Mouse (Mus musculus) MEL (cell line): Measurements from ENCODE around the gene Frmd4a. TPM values are rescaled to one million over a fixed set of nuclear protein-coding genes. Genes with fewer than 3 reads are reported as not detected.

ENCODE experiments used
- DNase-seq: peaks from one replicate; pipeline ENCODE4 v3.0.0; 2011; ENCODE audit warnings: low read depth, low spot score
- H3K27ac ChIP-seq: 2 replicates; pipeline ENCODE4 v1.5.1; 2012; ENCODE audit warnings: low read depth, mild to moderate bottlenecking, control low read depth, low read length, moderate library complexity; ENCODE audit not compliant: control insufficient read depth
- H3K27me3 ChIP-seq, 2 experiments: fragments of 150-350 bp in 1 of 2; sonication (generic) in 1 of 2; 2 replicates each; pipeline ENCODE4 v1.6.1; 2012; ENCODE audit warnings: low read length in 2 of 2, mild to moderate bottlenecking in 2 of 2, improper control_type of control experiment in 1 of 2, moderate library complexity in 1 of 2; ENCODE audit not compliant: insufficient read depth in 2 of 2, control insufficient read depth in 1 of 2
- H3K36me3 ChIP-seq, 2 experiments: 2 replicates each; pipeline ENCODE4 v1.6.1; 2012 to 2014; ENCODE audit warnings: low read length in 2 of 2, improper control_type of control experiment in 1 of 2, inconsistent platforms in 1 of 2, mild to moderate bottlenecking in 1 of 2; ENCODE audit not compliant: insufficient read depth in 2 of 2, control insufficient read depth in 1 of 2
- H3K4me1 ChIP-seq, 2 experiments: fragments of 150-350 bp in 1 of 2; sonication (generic) in 1 of 2; 2 replicates each; pipeline ENCODE4 v1.6.1; 2012; ENCODE audit warnings: low read length in 2 of 2, improper control_type of control experiment in 1 of 2, mild to moderate bottlenecking in 1 of 2; ENCODE audit not compliant: insufficient read depth in 2 of 2, control insufficient read depth in 1 of 2
- H3K4me3 ChIP-seq, 2 experiments: fragments of 150-350 bp in 1 of 2; sonication (generic) in 1 of 2; 2 replicates each; pipeline ENCODE4 v1.5.1; 2012; ENCODE audit warnings: low read depth in 2 of 2, low read length in 2 of 2, mild to moderate bottlenecking in 2 of 2, moderate library complexity in 2 of 2, control low read depth in 1 of 2, improper control_type of control experiment in 1 of 2; ENCODE audit not compliant: control insufficient read depth in 1 of 2, insufficient read depth in 1 of 2
- H3K79me2 ChIP-seq: 2 replicates; pipeline ENCODE4 v1.6.1; 2012; ENCODE audit warnings: mild to moderate bottlenecking, low read length, moderate library complexity; ENCODE audit not compliant: control insufficient read depth, poor library complexity, insufficient read depth
- H3K9ac ChIP-seq: 2 replicates; pipeline ENCODE4 v1.6.1; 2012; ENCODE audit warnings: low read depth, mild to moderate bottlenecking, control low read depth, low read length, moderate library complexity; ENCODE audit not compliant: control insufficient read depth, poor library complexity, severe bottlenecking
- H3K9me3 ChIP-seq: fragments of 150-350 bp; sonication (generic); replicated peaks from 2 replicates; pipeline ENCODE4 v1.6.1; 2012; ENCODE audit warnings: mild to moderate bottlenecking, low read length, improper control_type of control experiment, moderate library complexity; ENCODE audit not compliant: insufficient read depth
- BHLHE40 ChIP-seq: IDR thresholded peaks from 2 replicates; pipeline ENCODE4 v1.6.1; 2012; ENCODE audit warnings: low read depth, mild to moderate bottlenecking, inconsistent platforms, low read length, improper control_type of control experiment, borderline replicate concordance
- CHD2 ChIP-seq: IDR thresholded peaks from 2 replicates; pipeline ENCODE4 v1.6.1; 2011; ENCODE audit warnings: low read length, improper control_type of control experiment
- JUND ChIP-seq: IDR thresholded peaks from 2 replicates; pipeline ENCODE4 v1.6.1; 2011; ENCODE audit warnings: low read depth, mild to moderate bottlenecking, improper control_type of control experiment, low read length
- KAT2A ChIP-seq: conservative IDR thresholded peaks from 2 replicates; pipeline ENCODE4 v1.6.1; 2012; ENCODE audit warnings: low read depth, low read length, improper control_type of control experiment, inconsistent platforms
- MAX ChIP-seq: IDR thresholded peaks from 2 replicates; pipeline ENCODE4 v1.6.1; 2011; ENCODE audit warnings: low read length, improper control_type of control experiment
- MAZ ChIP-seq: IDR thresholded peaks from 2 replicates; pipeline ENCODE4 v1.6.1; 2012; ENCODE audit warnings: low read depth, mild to moderate bottlenecking, inconsistent platforms, low read length, improper control_type of control experiment
- MYC ChIP-seq: IDR thresholded peaks from 2 replicates; pipeline ENCODE4 v1.6.1; 2011; ENCODE audit warnings: low read depth, mild to moderate bottlenecking, low read length, improper control_type of control experiment, moderate library complexity
- NELFE ChIP-seq: IDR thresholded peaks from 2 replicates; pipeline ENCODE4 v1.6.1; 2011; ENCODE audit warnings: low read depth, low read length, improper control_type of control experiment
- NRF1 ChIP-seq: IDR thresholded peaks from 2 replicates; pipeline ENCODE4 v1.6.1; 2014; ENCODE audit warnings: low read depth, mild to moderate bottlenecking, inconsistent platforms, low read length, improper control_type of control experiment, moderate library complexity; ENCODE audit not compliant: poor library complexity, insufficient read depth, severe bottlenecking
- RAD21 ChIP-seq: IDR thresholded peaks from 2 replicates; pipeline ENCODE4 v1.6.1; 2011; ENCODE audit warnings: mild to moderate bottlenecking, low read depth, low read length, improper control_type of control experiment
- RCOR1 ChIP-seq: IDR thresholded peaks from 2 replicates; pipeline ENCODE4 v1.6.1; 2012; ENCODE audit warnings: low read depth, mild to moderate bottlenecking, inconsistent platforms, low read length, improper control_type of control experiment
- TBP ChIP-seq: IDR thresholded peaks from 2 replicates; pipeline ENCODE4 v1.8.0; 2011; ENCODE audit warnings: low read depth, low read length, improper control_type of control experiment
- TCF12 ChIP-seq: IDR thresholded peaks from 2 replicates; pipeline ENCODE4 v1.6.1; 2014; ENCODE audit warnings: low read depth, mild to moderate bottlenecking, inconsistent platforms, low read length, improper control_type of control experiment, moderate library complexity
- USF1 ChIP-seq: IDR thresholded peaks from 2 replicates; pipeline ENCODE4 v1.6.1; 2014; ENCODE audit warnings: low read depth, mild to moderate bottlenecking, inconsistent platforms, low read length, improper control_type of control experiment, moderate library complexity
- USF2 ChIP-seq, 2 experiments: IDR thresholded peaks; 2 replicates each; pipeline ENCODE4 v1.6.1; 2011 to 2012; ENCODE audit warnings: improper control_type of control experiment in 2 of 2, low read length in 2 of 2, borderline replicate concordance in 1 of 2, inconsistent platforms in 1 of 2, low read depth in 1 of 2, mild to moderate bottlenecking in 1 of 2; ENCODE audit not compliant: insufficient read depth in 1 of 2
- ZKSCAN1 ChIP-seq: IDR thresholded peaks from 2 replicates; pipeline ENCODE4 v1.6.1; 2012; ENCODE audit warnings: low read depth, mild to moderate bottlenecking, inconsistent platforms, low read length, improper control_type of control experiment, moderate library complexity
- ZMIZ1 ChIP-seq: IDR thresholded peaks from 2 replicates; pipeline ENCODE4 v1.6.1; 2012; ENCODE audit warnings: low read depth, mild to moderate bottlenecking, inconsistent platforms, low read length, improper control_type of control experiment, moderate library complexity
- polyA plus RNA-seq, 2 experiments: library from polyadenylated mRNA; stranded (reverse) in 1 of 2; unstranded in 1 of 2; fragments of >175 nt in 1 of 2; fragments of >200 nt in 1 of 2; gene quantifications; 2 replicates each; pipeline versions ENCODE4 v1.2.1 to v1.2.4; 2012; ENCODE audit warnings: low replicate concordance in 2 of 2, low read depth in 1 of 2; ENCODE audit not compliant: insufficient read length in 2 of 2, insufficient read depth in 1 of 2, missing spikeins in 1 of 2
- total RNA-seq: library from RNA; depleted of rRNA; stranded (reverse); fragments of 300-350 nt; gene quantifications from 2 replicates; pipeline ENCODE4 v1.2.3, GENCODE M21; 2012

Gene Frmd4a
- total and polyA plus RNA-seq, 3 experiments: 6.4 to 14.4 TPM; not detected in 1

- TF ChIP-seq MAZ (no peak), TCF12 (no peak), MYC (no peak), BHLHE40 (no peak), NRF1 (no peak), USF1 (no peak), ZKSCAN1 (no peak), ZMIZ1 (no peak), JUND (no peak), RAD21 (no peak), NELFE (no peak)
- H3K79me2 ChIP-seq: no peaks in the 10 kb centered on the region
- H3K36me3 ChIP-seq: no peaks in the 10 kb centered on the region
- no peak overlapping the region for H3K27ac ChIP-seq
- H3K9me3 ChIP-seq: no peaks in the 10 kb centered on the region
- H3K9ac ChIP-seq: no peak overlapping the region
- no peaks in the 10 kb centered on the region for H3K4me1 ChIP-seq
- no peak overlapping the region for H3K4me3 ChIP-seq
- no peak for DNase-seq
- H3K27me3 ChIP-seq: peaks cover 0 to 1% of the 10 kb centered on the region in 2 experiments; a peak in 1 of 4 replicates
These were observed 18.7 kb downstream of the Frmd4a start for GRCm38 (mm10) chr2:4036153-4036589.

GRCm38 (mm10) chr2:4036651-4037117, 19.2 kb downstream of the Frmd4a start:
- TF ChIP-seq KAT2A (no peak), MAX (no peak)
- DNase-seq: no peak
- no peak overlapping the region for H3K9ac ChIP-seq
- H3K79me2 ChIP-seq: no peaks in the 10 kb centered on the region
- no peaks in the 10 kb centered on the region for H3K4me1 ChIP-seq
- H3K4me3 ChIP-seq: no peak overlapping the region
- no peak overlapping the region for H3K27ac ChIP-seq
- H3K9me3 ChIP-seq: no peaks in the 10 kb centered on the region
- H3K36me3 ChIP-seq: no peaks in the 10 kb centered on the region
- H3K27me3 ChIP-seq: peaks cover 0 to 1% of the 10 kb centered on the region in 2 experiments; a peak in 1 of 4 replicates

- H3K27me3 ChIP-seq: no peaks in the 10 kb centered on the region; a peak in 1 of 4 replicates
- H3K4me1 ChIP-seq: no peaks in the 10 kb centered on the region
- H3K36me3 ChIP-seq: no peaks in the 10 kb centered on the region
- no peak overlapping the region for H3K9ac ChIP-seq
- DNase-seq: no peak
- no peaks in the 10 kb centered on the region for H3K79me2 ChIP-seq
- TF ChIP-seq CHD2 (no peak), TBP (no peak), USF2 (IDR thresholded peaks at IDR 0.05; ENCODE audit: borderline replicate concordance in 1 of 2, insufficient read depth in 1 of 2, low read depth in 1 of 2, low read length in 2 of 2) (no peak), RCOR1 (no peak)
- no peak overlapping the region for H3K27ac ChIP-seq
- no peaks in the 10 kb centered on the region for H3K9me3 ChIP-seq
- H3K4me3 ChIP-seq: no peak overlapping the region
These were observed 24.5 kb downstream of the Frmd4a start for GRCm38 (mm10) chr2:4042009-4042408.
